ENCODE assay signal across 8 mouse cellular contexts in the genomic region with DNA sequence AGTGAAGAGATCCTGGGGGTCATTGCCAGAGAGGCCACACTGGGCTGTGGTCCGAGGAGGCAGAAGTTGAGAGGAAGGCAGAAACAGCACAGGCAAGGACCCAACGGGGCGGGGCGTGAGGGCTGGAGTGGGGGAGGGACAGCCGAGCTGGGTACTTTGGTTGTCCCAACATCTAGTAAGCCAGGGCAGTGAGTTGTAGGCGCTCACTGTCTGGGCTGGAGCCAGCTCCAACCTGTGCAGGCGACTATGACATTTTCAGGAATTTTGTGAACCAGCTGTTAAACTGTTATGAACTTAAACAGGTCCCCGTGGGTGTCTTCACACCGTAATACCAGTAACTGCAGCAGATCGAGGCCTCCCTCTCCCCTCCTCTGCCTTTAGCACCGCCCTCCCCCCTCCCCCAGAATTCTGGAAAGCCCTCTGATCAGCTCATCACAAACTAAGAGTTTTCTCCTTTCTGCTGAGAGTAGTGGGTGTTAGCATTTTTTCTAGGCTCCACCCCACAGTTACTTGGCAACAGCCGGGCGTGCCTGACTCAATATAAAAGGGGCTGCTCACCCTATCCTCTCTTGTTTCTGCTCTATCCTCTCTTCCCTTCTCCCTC.
DNase-seq lines count a peak whose midpoint lies in the region; ATAC-seq and TF ChIP-seq lines count a peak whose summit lies in the region.

No protein-coding gene starts in this region.

- no peak for TF ChIP-seq POLR2A in brain, embryonic 14.5 days (IDR thresholded peaks at IDR 0.05; ENCODE audit: borderline replicate concordance, extremely low read depth, insufficient read depth, insufficient read length, poor library complexity, severe bottlenecking)
- no peak for TF ChIP-seq POLR2A in limb, embryonic 14.5 days (IDR thresholded peaks at IDR 0.05; ENCODE audit: borderline replicate concordance, extremely low read depth, insufficient read depth, insufficient read length)

- intact Hi-C loops in gastrocnemius, postnatal 14 days (cut with DNase I; ENCODE audit: low total_unique reads), result no loop called here

- H3K9me3 ChIP-seq in limb, embryonic 14.5 days (ENCODE audit: control insufficient read depth, low read length), result 0 out of 2 replicates have a peak, but pooled peaks cover 11% of the 10 kb centered on the region

- no peak overlapping the region for H3K9ac ChIP-seq in limb, embryonic 14.5 days (ENCODE audit: low read depth, low read length, severe bottlenecking)

- TF ChIP-seq CTCF in brain, embryonic 14.5 days (IDR thresholded peaks at IDR 0.05; ENCODE audit: borderline replicate concordance, extremely low read depth, insufficient read depth, insufficient read length), result no peak

- peaks cover 14% of the 10 kb centered on the region for H3K4me1 ChIP-seq in limb, embryonic 14.5 days (ENCODE audit: control insufficient read depth, insufficient read depth, low read length)

- WGBS in limb, embryonic 14.5 days, result 3% methylated on average over 13 of the region's 13 CpGs

- no peak overlapping the region for H3K4me3 ChIP-seq in limb, embryonic 14.5 days (replicated peaks; ENCODE audit: low read length)

- peak overlapping the region; percentile 10; the same call in 1 of the 2 replicates for H3K4me2 ChIP-seq in limb, embryonic 14.5 days (replicated peaks; ENCODE audit: low read depth, low read length, severe bottlenecking)

- H3K36me3 ChIP-seq in limb, embryonic 14.5 days (ENCODE audit: control insufficient read depth, insufficient read depth, low read length), result no peaks in the 10 kb centered on the region

- peak; percentile 83 for DNase-seq in R1 (ENCODE audit: low read depth, low spot score)
- DNase-seq in brain, embryonic 14.5 days (ENCODE audit: low read depth), result peak; percentile 68
- peak; percentile 34 for DNase-seq in gastrocnemius, postnatal 14 days
- DNase-seq in kidney, adult 18-20 months, result peak; percentile 32
- DNase-seq in limb, embryonic 14.5 days (ENCODE audit: low spot score), result peak; percentile 45
- DNase-seq in right cerebral cortex, adult 2 months (ENCODE audit: low spot score in 2 of 2), result peak; percentile 56 to 72

- no peak overlapping the region for H3K27ac ChIP-seq in limb, embryonic 14.5 days (replicated peaks; ENCODE audit: low read depth, low read length)

- peak; percentile 60; the same call in 1 of the 2 replicates for ATAC-seq in limb, embryonic 14.5 days (ENCODE audit: low FRiP score, low read depth)
- no peak for ATAC-seq in erythroblast, adult 5-6 weeks (replicated peaks; ENCODE audit: low FRiP score, poor library complexity, severe bottlenecking)
- ATAC-seq in monocyte, adult 5-6 weeks (replicated peaks; ENCODE audit: insufficient number of reproducible peaks, low FRiP score, low TSS enrichment, poor library complexity, severe bottlenecking), result no peak

- peaks cover 28% of the 10 kb centered on the region; the same call in 1 of the 2 replicates for H3K27me3 ChIP-seq in limb, embryonic 14.5 days (ENCODE audit: control insufficient read depth, insufficient read depth, low read length)

Comparison
In these comparisons a context has a peak if more than half of its experiments do, and no peak if none do; other contexts are left out.
1. DNase-seq: peak in every context shown above with its lines; median percentile 83 in R1; 68 in brain, embryonic 14.5 days; 64 in right cerebral cortex, adult 2 months; 45 in limb, embryonic 14.5 days; 34 in gastrocnemius, postnatal 14 days; 32 in kidney, adult 18-20 months.